Mouse (Mus musculus) kidney, adult 2 months (tissue): ENCODE measurements around the gene Wdr13. TPM values are rescaled to one million over a fixed set of nuclear protein-coding genes. Genes with fewer than 3 reads are reported as not detected.

Experiments used
- DNase-seq: peaks from one replicate; pipeline ENCODE4 v3.0.0; 2021
- H3K27ac ChIP-seq: fragments of 200-500 bp; 2 replicates; pipeline ENCODE4 v1.5.1; 2012; ENCODE audit warnings: low read depth, low read length, control low read depth, inconsistent platforms; ENCODE audit not compliant: insufficient read depth
- H3K27me3 ChIP-seq: fragments of 200-500 bp; replicated peaks from 2 replicates; pipeline ENCODE4 v1.6.1; 2012; ENCODE audit warnings: mild to moderate bottlenecking, moderate library complexity, low read length, inconsistent platforms; ENCODE audit not compliant: control insufficient read depth, insufficient read depth
- H3K36me3 ChIP-seq: fragments of 200-500 bp; 2 replicates; pipeline ENCODE4 v1.6.1; 2012; ENCODE audit warnings: mild to moderate bottlenecking, moderate library complexity, low read length, inconsistent platforms; ENCODE audit not compliant: control insufficient read depth, insufficient read depth
- H3K4me1 ChIP-seq: fragments of 200-500 bp; 2 replicates; pipeline ENCODE4 v1.6.1; 2011; ENCODE audit warnings: low read length; ENCODE audit not compliant: control insufficient read depth, insufficient read depth
- H3K4me3 ChIP-seq: fragments of 200-500 bp; 2 replicates; pipeline ENCODE4 v1.5.1; 2011; ENCODE audit warnings: mild to moderate bottlenecking, low read depth, low read length, control low read depth; ENCODE audit not compliant: insufficient read depth
- CTCF ChIP-seq: fragments of 200-500 bp; conservative IDR thresholded peaks from 2 replicates; pipeline ENCODE4 v1.5.1; 2011; ENCODE audit warnings: low read depth, mild to moderate bottlenecking, control low read depth, low read length, moderate library complexity, mixed read lengths; ENCODE audit not compliant: insufficient read depth, insufficient read length
- POLR2A ChIP-seq: fragments of 200-500 bp; IDR thresholded peaks from one replicate; pipeline ENCODE4 v1.6.1; 2011; ENCODE audit warnings: low read depth, low read length, control low read depth
- WGBS: fragments of 180-500 bp; shearing (Covaris S2); methylation state at CpG from one replicate; pipeline ENCODE4 v1.1.7; 2018; 5-methylcytosine and 5-hydroxymethylcytosine counted together
- polyA plus RNA-seq: library from polyadenylated mRNA; depleted of rRNA; stranded (reverse); fragments of >200 nt; gene quantifications from 2 replicates; pipeline ENCODE4 v1.2.3, GENCODE M21; 2012

Gene Wdr13
- polyA plus RNA-seq, 1 experiment, result 58.4 TPM

DNA sequence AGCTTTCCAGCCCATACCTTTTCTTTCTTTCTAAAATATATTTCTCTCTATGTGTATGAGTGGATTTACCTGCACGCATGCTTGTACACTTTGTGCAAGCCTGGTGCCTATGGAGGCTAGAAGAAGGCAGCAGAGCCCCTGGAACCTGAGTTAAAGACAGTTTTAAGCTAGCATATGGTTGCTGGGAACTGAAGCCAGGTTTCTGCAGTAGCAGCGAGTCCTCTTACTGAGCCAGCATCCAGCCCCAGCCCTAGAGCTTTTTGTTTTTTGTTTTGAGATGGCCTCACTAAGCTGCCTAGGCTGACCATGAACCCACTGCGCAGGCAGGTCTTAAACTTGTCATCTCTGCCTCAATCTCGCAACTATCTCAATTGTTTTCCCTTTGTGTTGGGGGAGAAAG, 31.8 kb upstream of the Wdr13 start:
- Histone ChIP-seq H3K4me1 (no peaks in the 10 kb centered on the region), H3K4me3 (no peak overlapping the region), H3K27me3 (no peaks in the 10 kb centered on the region), H3K36me3 (peaks cover 1% of the 10 kb centered on the region), H3K27ac (no peak overlapping the region)
- TF ChIP-seq CTCF (no peak), POLR2A (no peak)
- no peak for DNase-seq
- 97% methylated on average over 4 of the region's 4 CpGs for WGBS

DNA sequence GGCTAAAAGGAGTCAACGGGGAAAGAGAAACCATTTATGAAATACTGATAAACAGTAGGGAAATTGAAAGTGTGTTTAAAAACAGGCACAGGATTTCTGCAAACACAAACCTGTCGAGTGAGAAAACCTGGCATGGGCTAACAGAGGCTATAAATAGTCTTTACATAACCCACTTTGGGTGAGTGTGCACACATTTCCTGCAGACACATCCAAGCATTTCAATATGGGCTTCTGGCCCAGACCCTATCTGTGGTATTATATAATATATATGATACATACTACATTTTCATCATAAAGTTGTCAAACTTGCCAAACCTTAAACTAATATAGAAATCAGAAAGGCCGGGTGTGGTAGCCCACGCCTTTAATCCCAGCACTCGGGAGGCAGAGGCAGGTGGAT, 30.4 kb upstream of the Wdr13 start:
- H3K4me1 ChIP-seq, result no peaks in the 10 kb centered on the region
- no peak for TF ChIP-seq CTCF
- TF ChIP-seq POLR2A, result no peak
- H3K4me3 ChIP-seq, result no peak overlapping the region
- no peaks in the 10 kb centered on the region for H3K27me3 ChIP-seq
- peaks cover 1% of the 10 kb centered on the region for H3K36me3 ChIP-seq
- 74% methylated on average over 5 of the region's 5 CpGs for WGBS
- no peak overlapping the region for H3K27ac ChIP-seq
- DNase-seq, result no peak

DNA sequence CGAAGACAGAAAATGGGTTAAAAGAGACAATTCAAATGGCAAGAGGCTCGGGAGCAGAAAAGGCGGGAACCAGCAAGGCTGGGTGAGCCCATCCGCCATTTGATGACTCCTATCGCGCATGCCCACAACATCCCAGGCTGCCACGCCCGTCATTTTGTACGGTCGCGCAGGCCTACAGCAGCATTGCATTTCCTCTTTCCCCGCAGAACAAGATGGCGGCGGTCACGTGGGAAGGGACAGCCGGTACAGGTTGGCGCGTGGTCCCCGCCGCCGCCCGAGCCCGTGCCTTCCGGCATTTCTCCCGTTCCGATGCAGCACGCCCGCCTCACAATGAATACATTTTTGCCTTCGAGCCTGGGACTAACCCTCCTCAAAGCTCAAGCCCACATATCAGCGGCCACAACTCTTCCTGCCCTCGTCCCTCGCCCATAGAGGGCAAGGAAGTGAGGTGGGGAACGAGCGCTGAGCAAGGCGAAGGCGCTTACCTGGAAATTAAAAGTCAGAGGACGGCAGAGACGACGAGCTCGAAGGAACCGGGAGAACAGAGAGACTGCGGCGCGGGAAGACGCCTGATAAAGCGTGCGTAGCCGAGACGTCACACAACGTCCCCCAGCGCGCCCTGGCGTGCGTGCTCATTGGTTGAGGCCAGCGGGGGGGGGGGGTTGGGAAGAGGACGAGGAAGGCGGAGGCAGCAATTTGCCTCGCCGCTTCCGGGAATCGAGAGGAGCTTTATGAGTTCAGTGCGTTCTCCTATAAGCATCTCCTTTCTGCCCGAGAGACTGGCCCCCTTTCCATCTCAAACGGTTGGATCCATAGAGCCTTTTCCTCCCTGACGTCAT, 12.7 kb upstream of the Wdr13 start, which contains the start of gene Rbm3:
Rbm3 (minus strand) TSS at position 728 of the 839 bp plus-strand sequence.
- TF ChIP-seq CTCF, result no peak
- TF ChIP-seq POLR2A, result peak; percentile 68
- H3K36me3 ChIP-seq, result peaks cover 3% of the 10 kb centered on the region; the same call in 1 of the 2 replicates
- peak within 1 kb of the TSS; percentile 98 for H3K4me3 ChIP-seq
- peaks cover 8% of the 10 kb centered on the region; the same call in 1 of the 2 replicates for H3K4me1 ChIP-seq
- peak within 1 kb of the TSS; percentile 100 for H3K27ac ChIP-seq
- WGBS, result under 1% methylated on average over 64 of the region's 65 CpGs
- no peaks in the 10 kb centered on the region for H3K27me3 ChIP-seq
- peak; percentile 91 for DNase-seq

DNA sequence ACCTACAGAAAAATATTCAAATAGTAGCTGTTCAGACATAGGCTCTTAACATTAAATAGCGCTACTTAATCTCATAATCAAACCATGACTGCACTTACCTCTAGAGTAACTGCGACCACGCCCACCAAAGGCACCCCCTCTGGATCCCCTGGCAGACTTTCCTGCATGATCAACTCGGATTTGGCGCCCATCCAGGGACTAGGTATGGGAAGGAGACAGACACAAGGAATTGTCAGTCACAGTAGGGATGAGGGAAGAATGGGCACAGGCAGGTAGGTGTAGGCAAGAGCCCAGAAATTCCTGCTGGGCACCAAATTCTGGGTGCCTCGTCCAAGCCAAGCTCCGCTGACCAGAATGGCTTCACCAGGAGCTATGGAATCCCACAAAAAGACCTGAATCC, 11.1 kb upstream of the Wdr13 start:
- 47% methylated on average over 7 of the region's 7 CpGs for WGBS
- no peaks in the 10 kb centered on the region for H3K27me3 ChIP-seq
- H3K27ac ChIP-seq, result no peak overlapping the region
- TF ChIP-seq POLR2A (no peak), CTCF (no peak)
- peaks cover 3% of the 10 kb centered on the region; the same call in 1 of the 2 replicates for H3K36me3 ChIP-seq
- no peak for DNase-seq
- peaks cover 8% of the 10 kb centered on the region; the same call in 1 of the 2 replicates for H3K4me1 ChIP-seq
- H3K4me3 ChIP-seq, result peak overlapping the region; percentile 27; the same call in 1 of the 2 replicates

DNA sequence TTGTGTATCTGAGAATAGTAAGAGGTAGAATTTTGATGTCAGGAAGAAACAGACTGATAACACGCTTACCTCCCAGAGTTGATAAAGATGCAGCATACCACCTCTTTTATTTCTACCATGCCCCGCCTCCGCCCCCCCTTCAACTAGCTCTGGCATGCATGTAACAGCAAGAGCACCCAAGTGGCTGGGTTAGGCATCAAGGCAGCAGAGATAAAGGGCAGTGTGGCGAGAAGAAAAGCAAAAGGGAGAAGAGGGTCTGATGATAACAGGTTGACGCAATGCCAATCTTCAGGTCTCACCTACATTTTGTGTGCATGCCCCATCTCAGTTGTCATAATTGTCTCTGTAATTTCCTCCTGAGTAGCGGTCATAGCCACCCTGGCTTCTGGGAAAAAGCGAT, 10.3 kb upstream of the Wdr13 start:
- H3K27me3 ChIP-seq, result no peaks in the 10 kb centered on the region
- DNase-seq, result no peak
- peaks cover 3% of the 10 kb centered on the region; the same call in 1 of the 2 replicates for H3K36me3 ChIP-seq
- no peak for TF ChIP-seq POLR2A
- no peak for TF ChIP-seq CTCF
- H3K4me1 ChIP-seq, result peaks cover 8% of the 10 kb centered on the region; the same call in 1 of the 2 replicates
- no peak overlapping the region for H3K27ac ChIP-seq
- no peak overlapping the region for H3K4me3 ChIP-seq
- 92% methylated on average over 7 of the region's 7 CpGs for whole genome bisulfite sequencing

DNA sequence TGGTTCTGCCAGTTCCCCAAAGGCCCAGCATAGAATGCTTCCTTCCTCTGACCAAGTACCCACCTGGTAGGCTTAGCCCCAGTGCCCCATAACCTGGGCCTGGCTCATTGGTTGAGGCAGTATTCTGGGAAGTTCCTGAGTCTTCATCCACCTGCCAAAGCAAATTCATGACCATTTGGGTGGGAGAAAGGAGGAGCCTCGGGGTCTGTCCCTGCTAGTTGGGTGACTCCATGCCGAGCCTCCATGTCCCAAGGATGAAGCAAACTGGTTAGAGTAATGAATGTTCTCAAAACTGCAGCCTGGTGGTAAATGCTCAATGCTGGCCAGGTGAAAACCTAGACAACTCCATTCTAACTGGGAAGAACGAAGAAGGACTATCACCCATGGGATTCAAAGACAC, 8.4 kb upstream of the Wdr13 start:
- Histone ChIP-seq H3K4me3 (no peak overlapping the region), H3K27ac (no peak overlapping the region), H3K27me3 (no peaks in the 10 kb centered on the region), H3K4me1 (peaks cover 8% of the 10 kb centered on the region; the same call in 1 of the 2 replicates), H3K36me3 (peaks cover 3% of the 10 kb centered on the region; the same call in 1 of the 2 replicates)
- WGBS, result 68% methylated on average over 3 of the region's 3 CpGs
- TF ChIP-seq CTCF, result no peak
- no peak for TF ChIP-seq POLR2A
- DNase-seq, result no peak

DNA sequence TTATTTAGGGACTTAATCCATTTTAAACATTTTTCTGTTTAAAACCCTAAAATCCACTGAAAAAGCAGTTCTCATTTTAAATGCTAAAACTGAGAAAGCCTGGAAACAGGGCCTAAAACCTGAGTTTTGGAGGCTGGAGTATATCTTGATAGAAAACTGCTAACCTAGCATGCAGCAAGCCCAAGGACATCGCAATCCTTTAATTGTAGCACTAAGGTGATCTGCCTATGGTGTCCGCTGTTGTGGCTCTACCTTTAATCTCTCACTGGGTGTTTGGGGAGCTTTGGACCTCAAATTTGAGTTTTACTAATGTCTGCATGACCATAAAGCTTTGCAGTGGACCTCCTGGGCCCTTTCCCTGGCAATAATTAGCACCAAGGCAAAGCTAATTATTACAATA, 7.8 kb upstream of the Wdr13 start:
- no peaks in the 10 kb centered on the region for H3K27me3 ChIP-seq
- H3K36me3 ChIP-seq, result peaks cover 3% of the 10 kb centered on the region; the same call in 1 of the 2 replicates
- peaks cover 8% of the 10 kb centered on the region; the same call in 1 of the 2 replicates for H3K4me1 ChIP-seq
- no peak overlapping the region for H3K27ac ChIP-seq
- H3K4me3 ChIP-seq, result no peak overlapping the region
- TF ChIP-seq CTCF (no peak), POLR2A (no peak)
- 100% methylated on average over 2 of the region's 2 CpGs for WGBS
- DNase-seq, result no peak
